Mouse (Mus musculus): Measurements from ENCODE around the gene Git2. TPM values are rescaled to one million over a fixed set of nuclear protein-coding genes. Genes with fewer than 3 reads are reported as not detected.

Git2 gene
- polyA plus RNA-seq, 1 experiment from 2014 or later = 51.6 TPM

DNA sequence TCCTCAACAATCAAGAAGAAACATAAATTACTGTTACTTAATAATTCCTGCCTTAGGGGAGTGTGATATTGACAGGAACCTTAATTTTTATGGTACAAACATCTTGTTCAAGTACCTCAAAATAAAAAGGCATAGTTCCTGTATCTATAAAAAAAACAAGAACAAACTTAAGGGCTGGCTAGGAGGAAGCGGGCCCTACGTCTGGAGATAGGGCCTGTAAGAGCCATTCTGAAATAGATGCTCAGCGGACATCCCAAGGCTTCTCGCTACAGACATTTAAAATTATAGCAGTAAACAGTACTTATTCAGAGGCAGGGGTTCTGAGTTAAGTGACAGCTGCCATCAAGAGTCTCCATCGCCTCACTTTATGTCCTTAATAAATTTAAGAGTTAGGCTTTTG lies 27.8 kb downstream of the Git2 start:
- 98% methylated on average over 5 of the region's 5 CpGs for WGBS
- H3K4me1 ChIP-seq = no peaks in the 10 kb centered on the region
- H3K4me3 ChIP-seq = no peak overlapping the region
- H3K9ac ChIP-seq = no peak overlapping the region
- no peak overlapping the region for H3K27ac ChIP-seq
- H3K27me3 ChIP-seq (replicated peaks) = no peaks in the 10 kb centered on the region
- H3K4me2 ChIP-seq = no peak overlapping the region
- peaks cover 46% of the 10 kb centered on the region for H3K36me3 ChIP-seq (replicated peaks)
- no peaks in the 10 kb centered on the region for H3K9me3 ChIP-seq
- ATAC-seq (replicated peaks) = no peak

DNA sequence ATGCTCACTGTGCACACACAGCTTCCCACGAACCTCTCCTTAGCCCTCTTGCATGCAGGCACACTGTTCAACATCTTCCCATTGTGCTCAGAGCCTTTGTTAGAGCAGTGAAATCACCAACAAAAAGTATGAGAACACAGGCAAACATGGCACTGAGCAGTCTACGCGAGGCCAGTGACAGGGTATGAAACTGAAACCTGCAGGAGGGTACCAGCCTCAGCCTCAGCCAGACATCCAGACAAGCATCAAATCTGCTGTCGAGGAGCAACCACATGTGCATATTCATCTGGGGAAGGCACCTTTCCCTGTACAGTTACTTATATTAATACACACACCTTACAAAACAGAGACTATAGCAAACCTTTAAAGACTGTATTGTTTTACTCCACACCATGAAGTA lies 28.4 kb downstream of the Git2 start:
- Histone ChIP-seq H3K9me3 (no peaks in the 10 kb centered on the region), H3K4me2 (no peak overlapping the region), H3K27me3 (replicated peaks) (no peaks in the 10 kb centered on the region), H3K4me1 (no peaks in the 10 kb centered on the region), H3K9ac (no peak overlapping the region), H3K27ac (no peak overlapping the region), H3K4me3 (no peak overlapping the region), H3K36me3 (replicated peaks) (peaks cover 46% of the 10 kb centered on the region)
- 88% methylated on average over 4 of the region's 4 CpGs for WGBS
- no peak for ATAC-seq (replicated peaks)

DNA sequence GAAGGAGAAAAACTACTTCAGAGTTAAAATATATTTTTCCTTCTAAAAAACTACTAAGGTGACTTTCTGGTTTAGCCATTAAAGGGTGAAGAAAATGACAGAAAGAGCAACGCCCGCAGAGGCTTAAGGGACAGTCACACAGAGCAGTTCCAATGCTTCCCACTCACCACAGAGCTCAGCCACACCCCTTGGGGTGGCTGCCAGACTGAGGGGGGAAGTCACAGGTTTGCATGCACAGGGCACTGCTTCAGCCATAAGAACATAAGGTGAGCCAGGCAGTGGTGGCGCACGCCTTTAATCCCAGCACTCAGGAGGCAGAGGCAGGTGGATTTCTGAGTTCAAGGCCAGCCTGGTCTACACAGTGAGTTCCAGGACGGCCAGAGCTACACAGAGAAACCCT lies 29.7 kb downstream of the Git2 start:
- WGBS = 86% methylated on average over 5 of the region's 5 CpGs
- H3K4me2 ChIP-seq = no peak overlapping the region
- H3K9ac ChIP-seq = no peak overlapping the region
- no peaks in the 10 kb centered on the region for H3K4me1 ChIP-seq
- no peak overlapping the region for H3K4me3 ChIP-seq
- H3K9me3 ChIP-seq = no peaks in the 10 kb centered on the region
- no peak overlapping the region for H3K27ac ChIP-seq
- no peaks in the 10 kb centered on the region for H3K27me3 ChIP-seq (replicated peaks)
- no peak for ATAC-seq (replicated peaks)
- H3K36me3 ChIP-seq (replicated peaks) = peaks cover 44% of the 10 kb centered on the region

DNA sequence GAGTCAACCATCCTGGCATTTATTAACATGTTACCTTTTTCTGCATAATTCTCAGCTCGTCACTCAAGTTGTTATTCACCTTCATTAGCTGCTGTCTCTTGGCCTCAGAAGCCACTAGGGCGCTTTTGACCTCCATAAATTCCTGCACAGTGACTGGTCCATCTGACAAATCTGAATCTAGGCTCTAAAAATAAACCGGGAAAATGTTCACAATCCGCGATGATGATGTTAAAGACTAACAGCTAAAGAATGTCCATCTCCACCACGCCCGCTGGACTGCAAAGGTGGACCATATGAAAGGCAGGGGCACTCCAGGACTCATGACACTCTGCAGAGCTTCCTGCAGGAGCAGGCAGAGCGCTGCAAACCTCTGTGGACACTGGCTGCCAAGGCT lies 31.6 kb downstream of the Git2 start:
- no peak for ATAC-seq (replicated peaks)
- Histone ChIP-seq H3K9me3 (no peaks in the 10 kb centered on the region), H3K9ac (no peak overlapping the region), H3K27me3 (replicated peaks) (no peaks in the 10 kb centered on the region), H3K4me2 (no peak overlapping the region), H3K27ac (no peak overlapping the region), H3K4me3 (no peak overlapping the region), H3K4me1 (no peaks in the 10 kb centered on the region), H3K36me3 (replicated peaks) (peaks cover 47% of the 10 kb centered on the region)
- WGBS = 94% methylated on average over 8 of the region's 8 CpGs

DNA sequence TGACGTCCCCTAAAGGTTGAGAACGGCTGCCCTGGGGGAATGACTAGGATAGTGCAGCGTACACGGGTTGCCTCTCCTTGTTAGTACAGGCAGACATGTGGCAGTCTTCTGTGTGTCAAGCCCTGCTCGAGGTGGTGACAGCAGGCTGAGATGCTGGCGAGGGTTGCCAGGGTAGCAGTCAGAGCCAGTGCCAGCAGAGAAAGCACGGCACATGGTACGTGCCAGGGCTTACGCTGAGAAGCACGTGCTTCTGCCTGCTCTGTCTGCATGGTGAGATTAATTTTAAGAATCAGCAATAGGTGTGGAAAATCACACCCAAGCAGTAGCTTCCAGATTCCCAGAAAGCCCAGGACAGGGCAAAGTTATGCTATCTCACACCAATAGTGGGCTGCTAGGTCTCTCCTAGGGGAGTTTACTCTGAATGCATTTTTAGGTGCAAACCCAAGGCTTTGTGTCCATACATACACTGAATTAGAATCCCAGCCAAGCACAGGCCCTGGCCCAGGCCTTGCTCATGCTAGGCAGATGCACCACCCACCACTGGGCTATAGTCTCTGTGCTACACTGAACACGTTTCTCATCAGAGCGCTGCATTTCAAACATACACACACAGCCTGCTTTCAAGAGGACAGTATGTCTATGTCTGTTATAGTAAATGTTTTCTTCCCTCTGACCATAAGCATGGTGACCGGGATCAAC lies 32.2 kb downstream of the Git2 start:
- ATAC-seq (replicated peaks) = no peak

DNA sequence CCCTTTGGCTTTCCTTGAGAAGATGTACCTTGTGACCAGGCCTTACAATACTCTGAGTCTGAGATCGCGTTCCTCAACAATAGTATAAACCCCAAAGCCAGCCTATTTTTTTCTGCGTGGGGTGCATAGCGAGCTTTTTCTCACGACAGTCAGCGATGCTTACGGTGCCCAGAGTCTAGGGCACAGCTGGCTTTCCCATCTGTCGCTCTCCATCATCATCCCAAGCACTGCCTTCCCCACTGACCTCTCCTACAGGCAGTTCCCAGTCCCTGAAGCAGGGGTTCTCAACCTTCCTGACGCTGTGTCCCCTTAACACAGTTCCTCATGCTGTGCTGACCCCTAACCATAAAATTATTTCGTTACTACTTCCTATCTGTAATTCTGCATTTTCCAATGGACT lies 32.7 kb downstream of the Git2 start:
- Histone ChIP-seq H3K4me2 (no peak overlapping the region), H3K9ac (no peak overlapping the region), H3K27ac (no peak overlapping the region), H3K27me3 (replicated peaks) (no peaks in the 10 kb centered on the region), H3K4me1 (no peaks in the 10 kb centered on the region), H3K9me3 (no peaks in the 10 kb centered on the region), H3K36me3 (replicated peaks) (peaks cover 57% of the 10 kb centered on the region), H3K4me3 (no peak overlapping the region)
- ATAC-seq (replicated peaks) = no peak
- 95% methylated on average over 10 of the region's 10 CpGs for WGBS

More for the DNA sequence above, 32.2 kb downstream of the Git2 start:
- Histone ChIP-seq H3K4me1 (no peaks in the 10 kb centered on the region), H3K27me3 (replicated peaks) (no peaks in the 10 kb centered on the region), H3K4me2 (no peak overlapping the region), H3K27ac (no peak overlapping the region), H3K4me3 (no peak overlapping the region), H3K9me3 (no peaks in the 10 kb centered on the region), H3K9ac (no peak overlapping the region), H3K36me3 (replicated peaks) (peaks cover 52% of the 10 kb centered on the region)
- 87% methylated on average over 13 of the region's 13 CpGs for whole genome bisulfite sequencing

DNA sequence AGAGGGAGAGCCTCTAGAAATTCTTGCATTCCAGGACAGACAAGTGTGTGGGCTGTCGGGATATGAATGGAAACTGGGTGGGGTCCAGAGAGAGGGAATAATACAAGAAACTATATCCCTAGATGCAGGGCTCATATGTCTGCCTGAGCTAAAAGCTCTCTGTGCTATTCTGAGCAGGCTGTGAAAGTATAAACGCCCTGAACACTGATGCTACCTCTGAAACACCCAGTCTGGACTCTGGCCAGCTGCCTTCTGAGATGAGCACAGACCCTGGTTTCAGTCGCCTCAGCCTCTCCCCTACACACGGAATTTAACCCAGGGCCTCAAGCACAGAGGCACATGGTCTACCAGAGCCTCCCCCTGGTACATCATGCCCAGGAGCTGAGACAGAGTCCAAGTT lies 34.7 kb downstream of the Git2 start:
- Histone ChIP-seq H3K9me3 (no peaks in the 10 kb centered on the region), H3K4me2 (no peak overlapping the region), H3K27ac (no peak overlapping the region), H3K4me3 (no peak overlapping the region), H3K4me1 (no peaks in the 10 kb centered on the region), H3K36me3 (replicated peaks) (peaks cover 67% of the 10 kb centered on the region), H3K27me3 (replicated peaks) (no peaks in the 10 kb centered on the region), H3K9ac (no peak overlapping the region)
- WGBS = 70% methylated on average over 4 of the region's 4 CpGs
- ATAC-seq (replicated peaks) = no peak

DNA sequence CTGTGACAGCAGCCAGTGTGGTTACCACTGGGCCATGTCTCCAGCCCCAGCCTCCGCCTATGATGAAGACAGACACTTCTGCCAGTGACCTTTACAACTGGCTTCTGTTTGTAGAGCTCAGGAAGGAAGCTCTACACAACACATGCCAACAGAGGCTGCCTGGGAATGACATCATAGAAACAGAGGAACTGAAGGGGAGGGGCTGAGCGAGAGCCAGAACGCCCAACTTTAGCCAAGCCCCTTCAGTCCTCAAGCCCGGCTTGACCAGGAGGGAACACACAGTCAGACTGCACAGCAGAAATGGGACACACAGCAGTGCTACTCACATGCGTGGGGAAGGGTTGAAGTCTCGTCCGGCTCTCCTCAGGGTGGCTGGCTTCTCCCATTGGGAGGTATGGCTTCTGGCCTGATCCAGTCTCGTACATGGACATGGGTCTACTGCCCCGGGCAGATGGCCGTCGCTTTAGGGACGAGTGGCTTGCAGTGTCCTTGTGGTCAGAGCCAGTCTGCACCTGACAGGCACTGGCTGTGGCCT lies 36.5 kb downstream of the Git2 start:
- Histone ChIP-seq H3K4me2 (no peak overlapping the region), H3K36me3 (replicated peaks) (peaks cover 52% of the 10 kb centered on the region), H3K4me3 (no peak overlapping the region), H3K4me1 (no peaks in the 10 kb centered on the region), H3K27me3 (replicated peaks) (no peaks in the 10 kb centered on the region), H3K9ac (no peak overlapping the region), H3K27ac (no peak overlapping the region), H3K9me3 (no peaks in the 10 kb centered on the region)
- WGBS = 88% methylated on average over 12 of the region's 12 CpGs
- no peak for ATAC-seq (replicated peaks)

DNA sequence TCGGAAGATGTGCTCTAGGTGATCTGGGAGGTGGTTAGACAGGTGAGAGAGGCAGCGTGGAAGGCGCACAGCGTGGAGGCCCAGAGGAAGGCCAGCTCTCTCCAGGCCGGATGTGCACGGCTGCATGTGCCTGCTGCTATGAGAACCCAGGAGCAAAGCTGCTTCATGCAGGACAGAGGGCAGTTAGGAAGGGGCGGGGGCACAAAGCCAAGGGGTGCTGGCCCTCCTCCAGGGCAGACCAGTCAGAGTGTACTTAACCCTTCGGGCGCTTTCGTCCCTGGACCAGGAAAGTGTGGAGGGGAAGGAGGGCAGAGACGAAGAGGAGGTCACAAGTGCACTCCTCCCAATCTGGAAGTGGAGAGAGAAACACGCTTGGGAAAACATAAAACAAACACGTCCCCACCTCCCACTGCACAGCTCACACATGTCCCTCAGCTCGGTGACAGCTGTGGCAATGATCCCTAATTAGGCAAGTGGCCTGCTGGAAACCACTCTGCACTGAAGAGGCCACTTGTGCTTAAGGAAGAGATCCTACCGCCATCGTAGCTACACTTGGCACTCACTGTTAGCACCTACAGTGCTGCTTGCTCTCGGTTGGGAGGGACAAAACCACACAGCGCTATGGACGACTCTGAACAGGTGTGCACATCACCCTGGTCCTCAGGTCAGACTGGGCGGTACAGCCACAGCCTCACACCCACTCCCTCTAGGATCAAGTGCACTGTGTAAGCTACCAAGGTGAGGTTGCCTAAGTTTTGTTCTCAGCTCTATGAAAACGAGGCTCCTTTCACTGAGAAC lies 38.0 kb downstream of the Git2 start:
- Histone ChIP-seq H3K27ac (no peak overlapping the region), H3K36me3 (replicated peaks) (peaks cover 56% of the 10 kb centered on the region), H3K4me3 (no peak overlapping the region), H3K9ac (no peak overlapping the region), H3K4me2 (no peak overlapping the region), H3K9me3 (no peaks in the 10 kb centered on the region), H3K4me1 (no peaks in the 10 kb centered on the region), H3K27me3 (replicated peaks) (no peaks in the 10 kb centered on the region)
- 85% methylated on average over 21 of the region's 21 CpGs for WGBS
- no peak for ATAC-seq (replicated peaks)

DNA sequence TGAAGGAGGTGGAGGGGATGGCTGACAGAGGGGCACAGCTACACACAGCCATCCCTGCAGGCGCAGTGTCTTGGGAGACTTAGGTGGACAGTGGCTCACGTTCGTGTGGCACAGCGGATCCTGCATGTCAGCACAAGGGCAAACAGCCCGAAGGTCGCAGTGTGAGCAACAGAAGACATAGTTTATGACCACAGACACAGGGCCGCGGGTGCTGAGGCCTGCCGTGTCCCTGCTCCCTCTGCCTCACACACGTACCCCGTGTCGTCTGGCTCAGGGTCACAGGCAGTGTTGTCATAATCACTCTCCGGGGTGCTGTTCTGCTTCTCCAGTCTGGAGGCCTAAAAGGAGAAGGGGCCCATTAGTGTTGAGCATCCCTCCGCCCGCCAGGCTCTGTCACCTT lies 41.7 kb downstream of the Git2 start:
- no peaks in the 10 kb centered on the region for H3K27me3 ChIP-seq (replicated peaks)
- H3K9ac ChIP-seq = no peak overlapping the region
- no peaks in the 10 kb centered on the region for H3K9me3 ChIP-seq
- no peak overlapping the region for H3K4me2 ChIP-seq
- 96% methylated on average over 15 of the region's 15 CpGs for WGBS
- H3K36me3 ChIP-seq (replicated peaks) = peaks cover 64% of the 10 kb centered on the region
- no peak for ATAC-seq (replicated peaks)
- no peak overlapping the region for H3K4me3 ChIP-seq
- no peak overlapping the region for H3K27ac ChIP-seq
- no peaks in the 10 kb centered on the region for H3K4me1 ChIP-seq

DNA sequence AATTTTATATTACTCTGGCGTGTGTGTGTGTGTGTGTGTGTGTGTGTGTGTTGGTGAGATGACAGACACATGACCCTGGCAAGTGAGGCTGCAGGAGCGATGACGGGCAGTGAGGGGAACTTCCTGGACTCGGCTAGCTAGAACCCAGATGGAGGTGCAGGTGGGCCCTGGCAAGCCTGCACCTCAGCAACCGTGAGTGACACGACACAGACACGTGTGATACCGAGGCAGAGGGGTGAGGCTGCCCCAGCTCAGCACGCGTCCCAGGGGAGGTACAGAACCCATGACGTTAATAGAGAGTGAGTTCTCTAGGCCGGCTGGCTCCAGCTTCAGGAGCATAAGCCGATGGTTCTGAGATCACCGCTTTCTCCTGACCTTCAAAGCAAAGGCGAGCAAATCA lies 43.3 kb downstream of the Git2 start:
- no peaks in the 10 kb centered on the region for H3K9me3 ChIP-seq
- WGBS = 91% methylated on average over 15 of the region's 15 CpGs
- no peak overlapping the region for H3K4me3 ChIP-seq
- H3K36me3 ChIP-seq (replicated peaks) = peaks cover 54% of the 10 kb centered on the region
- no peak overlapping the region for H3K4me2 ChIP-seq
- H3K9ac ChIP-seq = no peak overlapping the region
- no peak for ATAC-seq (replicated peaks)
- H3K4me1 ChIP-seq = no peaks in the 10 kb centered on the region
- no peaks in the 10 kb centered on the region for H3K27me3 ChIP-seq (replicated peaks)
- no peak overlapping the region for H3K27ac ChIP-seq

DNA sequence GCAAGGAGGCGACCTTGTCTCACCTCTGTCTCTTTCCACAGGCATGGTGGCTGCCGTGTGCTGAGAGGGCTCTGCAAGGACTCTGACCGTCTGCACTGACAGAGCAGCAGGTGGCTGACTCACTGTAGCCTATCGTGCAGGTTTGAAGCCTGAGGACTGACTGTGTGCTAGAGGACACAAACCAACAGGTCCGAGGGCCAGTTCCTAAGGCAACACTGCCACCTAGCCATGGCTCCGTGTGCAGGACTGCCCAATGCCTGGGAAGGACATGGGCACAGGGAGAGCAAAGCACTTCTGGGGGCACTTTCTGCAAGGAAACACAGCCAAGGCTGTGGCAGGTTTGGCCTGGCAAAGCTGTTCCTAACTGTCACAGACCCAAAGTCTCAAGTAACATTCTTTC lies 43.8 kb downstream of the Git2 start:
- H3K9ac ChIP-seq = no peak overlapping the region
- no peak for ATAC-seq (replicated peaks)
- H3K9me3 ChIP-seq = no peaks in the 10 kb centered on the region
- H3K27me3 ChIP-seq (replicated peaks) = no peaks in the 10 kb centered on the region
- 72% methylated on average over 6 of the region's 6 CpGs for WGBS
- H3K4me1 ChIP-seq = no peaks in the 10 kb centered on the region
- H3K27ac ChIP-seq = no peak overlapping the region
- peaks cover 50% of the 10 kb centered on the region for H3K36me3 ChIP-seq (replicated peaks)
- H3K4me2 ChIP-seq = no peak overlapping the region
- no peak overlapping the region for H3K4me3 ChIP-seq

DNA sequence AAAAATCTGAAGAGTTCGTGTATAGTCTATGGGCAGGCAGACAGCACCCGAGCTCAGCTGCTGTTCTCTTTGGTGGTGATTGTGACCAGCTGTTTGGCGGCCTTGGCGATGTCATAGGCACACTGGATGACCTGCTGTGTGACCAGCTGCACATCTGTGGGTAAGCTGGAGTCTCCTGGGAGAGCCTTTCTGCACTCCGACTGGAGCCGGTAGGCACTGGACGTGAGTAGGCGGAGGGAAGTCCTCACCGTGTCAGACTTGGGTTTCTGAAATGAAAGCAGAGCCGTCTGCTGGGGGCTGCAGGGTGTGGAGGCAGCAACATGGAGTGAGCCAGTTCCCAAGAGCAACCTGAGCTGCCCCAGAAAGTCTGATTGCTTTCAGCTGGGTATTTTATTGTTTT lies 45.2 kb downstream of the Git2 start:
- no peak overlapping the region for H3K4me2 ChIP-seq

More for the DNA sequence above, 45.2 kb downstream of the Git2 start:
- WGBS = 76% methylated on average over 10 of the region's 10 CpGs
- no peaks in the 10 kb centered on the region for H3K9me3 ChIP-seq
- H3K27ac ChIP-seq = no peak overlapping the region
- H3K27me3 ChIP-seq (replicated peaks) = no peaks in the 10 kb centered on the region
- no peaks in the 10 kb centered on the region for H3K4me1 ChIP-seq
- H3K9ac ChIP-seq = no peak overlapping the region
- no peak for ATAC-seq (replicated peaks)
- peaks cover 45% of the 10 kb centered on the region for H3K36me3 ChIP-seq (replicated peaks)
- no peak overlapping the region for H3K4me3 ChIP-seq
